Mouse (Mus musculus) cerebellum, adult (tissue): Measurements from ENCODE around the gene Nfatc2.
A peak's percentile ranks its signal among the peaks of the same experiment; 100 is the strongest.

ENCODE experiments used
- ATAC-seq: cut with Nextera tagmentation; 2 replicates; pipeline ENCODE4 v1.9.2; 2017; ENCODE audit warnings: mild to moderate bottlenecking, moderate library complexity, mixed read lengths; ENCODE audit not compliant: insufficient number of reproducible peaks, low FRiP score, low TSS enrichment

Gene Nfatc2

GRCm38 (mm10) chr2:168541223-168541622 is 60.2 kb downstream of the Nfatc2 start:
- ATAC-seq: no peak

- no peak for ATAC-seq
These were observed 61.7 kb downstream of the Nfatc2 start for GRCm38 (mm10) chr2:168539594-168540222.

DNA sequence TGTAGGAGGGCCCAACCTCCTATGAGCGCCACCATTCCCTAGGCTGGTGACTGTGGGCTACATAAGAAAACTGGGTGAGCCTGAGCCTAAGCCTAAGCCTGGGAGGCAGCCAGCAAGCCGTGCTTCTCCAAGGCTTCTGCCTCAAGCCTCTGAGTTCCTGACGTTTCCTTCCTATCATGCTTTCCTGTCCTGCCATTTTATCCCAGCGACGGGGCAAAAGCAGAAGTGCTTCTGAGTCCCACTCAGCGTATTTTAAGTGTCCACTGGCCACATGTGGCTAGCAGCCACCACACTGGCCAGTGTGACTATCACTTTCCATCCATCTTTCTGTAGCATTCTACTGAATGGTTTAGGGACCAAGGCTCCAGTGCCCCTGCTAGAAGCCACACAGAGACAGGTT is 62.4 kb downstream of the Nfatc2 start:
- no peak for ATAC-seq

- no peak for ATAC-seq
These were observed 69.2 kb downstream of the Nfatc2 start for GRCm38 (mm10) chr2:168532061-168532833.

GRCm38 (mm10) chr2:168528551-168528950 is 72.9 kb downstream of the Nfatc2 start:
- no peak for ATAC-seq

DNA sequence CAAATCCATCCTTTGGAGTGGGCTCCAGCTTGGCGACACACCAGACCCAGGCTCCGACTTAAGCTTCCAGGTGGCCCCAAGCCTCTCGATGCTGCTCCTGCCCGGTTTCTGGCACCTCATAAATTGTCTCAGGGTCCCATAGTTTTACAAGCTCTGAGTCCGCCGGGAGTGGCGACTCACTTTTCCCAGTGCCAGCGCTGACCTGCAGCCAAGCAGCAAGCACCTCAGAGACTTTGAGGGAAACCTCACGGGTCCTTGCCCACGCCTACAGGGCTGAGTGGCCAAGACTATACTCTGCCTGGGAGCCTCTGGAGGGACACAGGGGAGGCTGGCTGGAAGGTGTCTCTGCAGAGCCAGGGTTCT is 74.0 kb downstream of the Nfatc2 start:
- ATAC-seq: no peak

GRCm38 (mm10) chr2:168526547-168527429 is 74.7 kb downstream of the Nfatc2 start:
- no peak for ATAC-seq

- ATAC-seq: no peak
These were observed 75.9 kb downstream of the Nfatc2 start for GRCm38 (mm10) chr2:168525391-168526154.

- ATAC-seq: peak; percentile 56
These were observed 76.5 kb downstream of the Nfatc2 start for GRCm38 (mm10) chr2:168524905-168525381.

DNA sequence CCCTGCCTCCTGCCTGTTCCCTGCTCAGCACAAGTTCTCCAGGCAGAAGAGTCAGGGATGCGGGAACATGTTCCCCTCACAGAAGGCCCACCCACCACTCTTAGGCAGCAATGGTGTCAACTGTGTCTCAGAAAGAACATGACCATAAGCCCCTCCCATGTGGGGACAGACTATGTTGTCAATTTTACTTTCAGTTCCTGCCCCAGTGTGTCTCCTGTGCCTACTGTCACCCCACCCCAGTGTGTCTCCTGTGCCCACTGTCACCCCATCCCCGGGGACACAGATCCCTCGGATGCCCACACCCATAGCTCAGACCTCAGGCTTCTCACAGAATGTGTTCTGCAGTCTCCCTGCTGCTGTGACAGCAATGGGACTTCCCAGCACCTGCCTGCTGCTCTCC is 79.2 kb downstream of the Nfatc2 start:
- no peak for ATAC-seq

DNA sequence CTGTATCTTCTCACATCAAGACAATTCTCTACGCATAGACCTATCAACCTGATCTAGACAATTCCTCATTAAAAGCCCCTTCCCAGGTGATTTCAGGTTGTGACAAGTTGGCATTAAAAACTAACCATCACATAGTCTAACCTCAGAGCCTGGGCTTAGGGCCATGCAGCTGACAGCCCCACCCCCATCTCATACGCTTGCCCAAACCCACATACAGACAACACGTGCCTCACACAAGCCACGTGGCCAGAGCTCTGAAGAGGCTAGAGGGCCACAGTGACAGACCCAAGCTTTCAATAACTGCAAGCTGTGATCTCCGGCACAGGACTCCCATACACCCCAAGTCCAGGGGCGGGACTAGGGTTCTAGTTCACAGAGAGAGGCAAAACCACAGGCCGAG is 80.7 kb downstream of the Nfatc2 start:
- no peak for ATAC-seq

GRCm38 (mm10) chr2:168519589-168519988 is 81.9 kb downstream of the Nfatc2 start:
- no peak for ATAC-seq

DNA sequence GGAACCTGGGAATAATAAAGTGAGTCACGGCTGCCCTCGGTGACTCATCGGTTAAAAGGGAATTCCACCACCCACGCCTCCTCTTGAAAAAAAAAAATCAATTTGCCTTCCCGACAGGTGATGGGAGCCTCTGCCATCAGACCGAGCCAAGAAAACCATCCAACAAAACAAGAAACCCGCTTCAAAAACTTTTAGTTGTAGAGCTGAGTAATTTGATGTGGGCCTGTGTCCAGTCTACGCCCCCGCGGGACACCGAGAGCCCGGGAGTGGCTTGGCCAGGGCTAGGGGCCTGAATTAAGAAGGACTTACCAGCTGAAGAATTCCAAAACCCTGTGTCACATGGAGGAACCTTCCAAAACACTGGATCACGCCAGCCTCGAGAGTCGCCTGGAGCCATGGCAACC is 83.2 kb downstream of the Nfatc2 start:
- no peak for ATAC-seq

GRCm38 (mm10) chr2:168517774-168518173 is 83.7 kb downstream of the Nfatc2 start:
- ATAC-seq: 0 out of 2 replicates have a peak, but pooled peaks have one; percentile 34

GRCm38 (mm10) chr2:168516717-168517116 is 84.7 kb downstream of the Nfatc2 start:
- no peak for ATAC-seq

DNA sequence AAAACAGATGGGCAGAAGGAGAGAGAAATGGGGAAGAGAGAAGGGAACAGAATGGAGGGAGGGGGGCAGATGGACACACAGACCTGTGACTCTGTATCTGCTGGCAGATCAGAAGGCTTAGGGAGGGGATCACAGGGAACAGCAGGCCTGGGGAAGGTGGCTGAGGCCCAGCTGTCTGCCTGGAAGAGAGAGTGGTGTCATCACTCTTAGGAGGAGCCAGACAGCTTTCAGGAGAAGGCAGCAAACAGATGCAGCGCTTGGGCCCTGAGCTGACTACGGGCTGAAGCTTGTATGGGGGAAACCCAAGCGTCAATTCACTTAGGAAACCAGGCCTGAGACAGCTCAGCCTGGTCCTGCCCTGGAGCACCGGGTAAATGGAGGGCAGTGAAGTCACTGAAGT is 86.0 kb downstream of the Nfatc2 start:
- ATAC-seq: no peak

- no peak for ATAC-seq
These were observed 87.3 kb downstream of the Nfatc2 start for GRCm38 (mm10) chr2:168514131-168514530.

GRCm38 (mm10) chr2:168511529-168511928 is 89.9 kb downstream of the Nfatc2 start:
- ATAC-seq: no peak

- ATAC-seq: no peak
These were observed 92.8 kb downstream of the Nfatc2 start for GRCm38 (mm10) chr2:168508469-168509198.
